Mouse (Mus musculus) E14TG2a.4 (cell line): Measurements from ENCODE around the gene Pax7.

Experiments used
- CTCF ChIP-seq: conservative IDR thresholded peaks from 2 replicates; pipeline ENCODE4 v1.5.1; 2014; ENCODE audit warnings: low read length
- POU5F1 ChIP-seq: IDR thresholded peaks from 2 replicates; pipeline ENCODE4 v1.6.1; 2014; ENCODE audit warnings: low read length, borderline replicate concordance

- TF ChIP-seq CTCF (no peak), POU5F1 (no peak)
Measured at GRCm38 (mm10) chr4:139688058-139688457, 145.3 kb downstream of the Pax7 start.
